Mouse (Mus musculus): ENCODE results near the gene Pip4k2b.

Gene Pip4k2b

GRCm38 (mm10) chr11:97687061-97687460 is 57.4 kb downstream of the Pip4k2b start:
- DNase-seq = no peak

GRCm38 (mm10) chr11:97686322-97686908 is 58.1 kb downstream of the Pip4k2b start:
- no peak for DNase-seq

- peak; percentile 90 for DNase-seq
These were observed 58.7 kb downstream of the Pip4k2b start, which contains the start of gene Cisd3 for GRCm38 (mm10) chr11:97685613-97686321. Cisd3 (plus strand) TSS chr11:97685826.

- no peak for DNase-seq
These were observed 59.7 kb downstream of the Pip4k2b start for GRCm38 (mm10) chr11:97684766-97685165.

- DNase-seq = peak; percentile 25
These were observed 60.3 kb downstream of the Pip4k2b start for GRCm38 (mm10) chr11:97684063-97684680.

GRCm38 (mm10) chr11:97682504-97683055 is 61.9 kb downstream of the Pip4k2b start:
- DNase-seq = no peak

GRCm38 (mm10) chr11:97680430-97680829 is 64.1 kb downstream of the Pip4k2b start:
- DNase-seq = no peak

GRCm38 (mm10) chr11:97678301-97678700 is 66.2 kb downstream of the Pip4k2b start:
- no peak for DNase-seq

- no peak for DNase-seq
These were observed 66.7 kb downstream of the Pip4k2b start for GRCm38 (mm10) chr11:97677842-97678241.

GRCm38 (mm10) chr11:97677381-97677780 is 67.1 kb downstream of the Pip4k2b start:
- no peak for DNase-seq

- no peak for DNase-seq
These were observed 68.3 kb downstream of the Pip4k2b start for GRCm38 (mm10) chr11:97676050-97676754.

- no peak for DNase-seq
These were observed 71.4 kb downstream of the Pip4k2b start for GRCm38 (mm10) chr11:97673148-97673547.

- no peak for DNase-seq
These were observed 73.4 kb downstream of the Pip4k2b start for GRCm38 (mm10) chr11:97671177-97671527.

GRCm38 (mm10) chr11:97670234-97671176 is 74.0 kb downstream of the Pip4k2b start:
- no peak for DNase-seq

- DNase-seq = no peak
These were observed 74.7 kb downstream of the Pip4k2b start for GRCm38 (mm10) chr11:97669829-97670228.

GRCm38 (mm10) chr11:97669268-97669667 is 75.2 kb downstream of the Pip4k2b start:
- no peak for DNase-seq

- DNase-seq = no peak
These were observed 76.3 kb downstream of the Pip4k2b start for GRCm38 (mm10) chr11:97668160-97668559.

GRCm38 (mm10) chr11:97666794-97667193 is 77.7 kb downstream of the Pip4k2b start:
- no peak for DNase-seq

- DNase-seq = no peak
These were observed 78.3 kb downstream of the Pip4k2b start for GRCm38 (mm10) chr11:97666221-97666620.

- DNase-seq = no peak
These were observed 79.1 kb downstream of the Pip4k2b start for GRCm38 (mm10) chr11:97665431-97665830.

Data from cerebellum, adult 8-10 months (tissue).